Mouse (Mus musculus): ENCODE data around the gene Syne4. TPM values are rescaled to one million over a fixed set of nuclear protein-coding genes. Genes with fewer than 3 reads are reported as not detected.

Syne4 gene
- 0.78 TPM for polyA plus RNA-seq (2014; fragmentation: Illumina TruSeq; extraction: RNeasy Lipid Tissue Mini Kit (QIAGEN cat#74804); ENCODE audit: low read depth, low replicate concordance)

GRCm38 (mm10) chr7:30314721-30315155 is at the start of gene Syne4:
TSS of gene Syne4 (plus strand) at chr7:30314807.

DNA sequence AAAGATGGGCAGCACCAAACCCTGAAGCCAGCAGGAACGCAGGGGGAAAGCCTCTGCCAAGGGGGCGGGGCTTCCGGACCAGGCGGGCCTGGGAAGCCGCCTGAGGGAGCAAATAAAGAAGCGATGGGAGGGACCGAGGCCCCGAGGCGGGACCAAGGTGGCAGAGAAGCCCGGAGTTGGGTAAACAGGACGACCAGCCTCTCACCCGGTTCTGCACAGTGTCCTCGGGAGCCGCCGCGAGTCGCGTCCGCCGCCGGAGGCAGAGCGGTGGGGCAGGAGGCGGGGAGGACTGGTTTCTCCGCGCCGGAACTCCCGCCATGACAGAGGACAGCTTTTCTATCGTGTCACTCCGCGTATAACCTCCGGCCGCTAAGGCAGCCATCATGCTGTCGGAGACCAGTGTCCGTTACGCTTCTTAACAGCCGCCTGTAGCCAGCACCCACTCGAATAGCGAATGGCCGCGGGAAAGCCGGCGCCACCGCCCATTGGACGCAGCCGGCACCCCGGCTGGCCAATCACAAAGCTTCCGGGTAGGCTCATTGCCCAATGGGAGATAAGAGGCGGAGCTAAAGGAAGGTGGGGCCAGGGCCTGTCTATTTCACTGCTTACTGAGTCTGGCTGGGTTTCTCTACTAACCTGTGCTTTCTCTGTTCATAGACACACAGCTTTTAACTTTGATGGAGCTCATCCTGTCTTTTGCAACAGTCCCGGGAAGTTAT is 34.5 kb upstream of the Syne4 start, which contains the start of the genes Thap8 and Wdr62:
Gene Thap8, plus strand, starts transcription at position 144 of the 719 bp plus-strand sequence.
Gene Wdr62, minus strand, starts transcription at position 469 of the 719 bp plus-strand sequence.

DNA sequence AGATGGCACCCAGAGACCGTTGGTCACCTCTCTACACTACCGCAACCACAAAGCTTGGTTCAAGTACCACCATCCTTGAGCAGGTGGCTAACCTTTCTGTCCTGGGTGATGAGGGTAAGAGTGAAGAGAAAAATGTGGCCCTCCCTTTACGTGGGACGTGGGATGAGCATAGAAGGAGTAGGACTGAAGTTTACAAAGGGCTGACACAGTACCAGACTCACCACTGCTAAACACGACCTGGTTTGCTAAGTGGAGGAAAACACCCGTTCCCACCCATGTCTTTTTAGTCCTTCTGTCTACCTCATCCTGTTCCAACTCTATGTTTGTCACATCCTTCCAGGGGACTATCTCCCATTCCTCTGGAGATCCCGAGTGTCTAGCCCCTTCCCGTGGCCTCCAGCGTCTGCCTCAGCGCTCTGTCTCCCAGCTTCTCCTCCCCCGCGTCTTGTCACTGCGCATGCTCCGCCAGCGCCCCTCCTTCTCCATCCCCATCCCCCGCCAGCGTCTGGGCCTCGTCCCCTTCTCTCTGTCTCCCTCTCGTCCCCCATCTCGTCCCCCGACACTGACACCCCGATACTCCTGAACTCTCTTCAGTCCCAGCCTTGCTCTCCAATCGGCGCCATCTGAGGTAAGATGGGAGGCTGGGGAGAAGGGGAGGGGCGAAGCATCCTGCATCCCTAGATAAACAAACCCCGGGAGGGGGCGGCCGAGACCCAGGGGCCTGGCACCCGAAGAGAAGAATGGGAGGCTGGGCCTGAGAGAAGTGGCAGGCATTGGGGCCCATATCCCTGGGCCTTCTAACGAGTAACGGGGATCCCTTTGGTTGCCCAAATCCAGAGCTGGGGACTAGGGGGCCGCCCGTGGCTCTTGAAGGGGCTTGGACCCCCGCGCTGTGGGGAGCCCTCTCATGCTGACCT is 23.1 kb upstream of the Syne4 start, which contains the start of gene Clip3:
Gene Clip3, plus strand, starts transcription at position 514 of the 917 bp plus-strand sequence.

DNA sequence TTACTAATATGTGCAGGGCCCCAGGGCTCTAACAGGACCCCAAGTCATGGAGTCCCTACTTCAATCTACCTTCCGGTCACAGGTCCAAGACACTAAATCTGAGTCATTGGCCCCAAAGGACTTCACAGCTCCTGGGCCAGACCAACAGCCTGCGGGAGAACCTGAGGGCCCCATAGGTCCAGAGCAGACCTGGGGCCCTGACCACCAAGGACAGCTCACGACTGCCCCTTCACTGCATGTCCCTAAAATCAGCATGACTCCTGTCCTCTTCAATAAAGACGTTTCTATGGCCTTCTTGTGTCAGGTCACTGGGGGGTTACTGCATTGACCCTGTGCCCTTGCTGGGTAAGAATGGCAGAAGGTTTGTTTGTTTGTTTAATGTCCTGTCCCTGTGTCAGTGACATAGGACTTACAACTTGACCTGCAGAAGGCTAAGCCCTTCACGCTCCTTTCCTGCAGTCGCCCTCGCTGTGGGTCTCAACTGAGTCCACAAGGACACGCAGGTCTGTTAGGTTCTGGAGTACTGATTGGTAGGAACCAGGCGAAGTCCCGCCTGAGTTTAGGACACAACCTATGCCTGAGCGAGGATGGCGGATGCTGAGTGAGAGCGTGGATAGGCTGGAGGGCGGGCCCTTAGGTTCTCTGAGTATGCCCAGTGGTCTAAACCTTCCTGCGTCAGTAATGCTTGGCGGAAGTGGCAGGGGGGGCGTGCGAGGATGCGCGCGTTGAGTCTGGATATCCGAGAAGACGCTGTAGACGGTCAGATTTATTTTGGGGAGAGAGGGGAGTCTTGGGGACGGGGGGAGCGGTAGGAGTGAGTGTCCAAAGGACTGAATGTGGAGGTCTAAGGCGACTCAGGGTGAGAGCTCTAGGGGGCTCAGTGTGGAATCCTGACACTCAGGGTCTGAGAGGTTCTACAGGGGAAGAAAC is 6.3 kb upstream of the Syne4 start, which contains the start of gene Alkbh6:
Gene Alkbh6, plus strand, starts transcription at position 642 of the 930 bp plus-strand sequence.

DNA sequence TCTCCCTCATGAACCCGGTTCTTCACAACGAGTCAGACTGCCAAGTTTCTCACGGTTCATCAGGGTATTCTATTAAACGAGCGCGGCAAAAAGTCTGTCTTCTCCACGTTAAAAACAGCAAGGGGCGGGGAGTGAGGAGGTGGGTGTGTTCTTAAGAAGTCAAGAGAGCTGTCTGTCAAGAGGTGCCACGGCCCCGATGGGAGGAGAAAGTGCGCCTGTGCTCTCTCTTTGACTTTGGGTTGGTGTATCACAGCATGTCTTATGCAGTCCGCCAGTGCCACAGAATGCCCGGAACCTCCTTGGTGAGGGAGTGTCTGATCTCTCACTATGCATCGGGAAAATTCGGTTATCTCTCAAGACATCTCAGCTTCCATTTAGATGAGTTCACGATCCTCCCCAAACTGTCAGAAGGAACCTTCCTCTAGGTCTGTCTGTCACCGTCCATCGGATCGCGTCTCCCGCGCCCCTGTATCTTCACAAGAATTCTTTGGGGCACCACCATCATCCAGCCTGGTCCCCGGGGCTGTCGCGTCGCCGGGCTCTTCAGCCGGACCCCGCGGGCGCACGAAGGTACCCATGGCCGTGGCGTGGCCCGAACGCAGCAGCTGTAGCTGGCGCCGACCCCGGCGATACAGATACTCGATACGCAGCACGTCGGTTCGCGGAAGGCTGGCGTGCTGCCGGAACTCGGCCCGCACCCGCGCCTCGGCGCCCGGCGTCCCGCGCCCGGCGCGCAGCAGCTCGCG is 7.1 kb downstream of the Syne4 start, which contains the start of gene E130208F15Rik:
Gene E130208F15Rik, plus strand, starts transcription at position 202 of the 746 bp plus-strand sequence.

GRCm38 (mm10) chr7:30323795-30324194 is 9.2 kb downstream of the Syne4 start, which contains the start of gene Sdhaf1:
TSS of gene Sdhaf1 (minus strand) at chr7:30323895.

GRCm38 (mm10) chr7:30362652-30363343 is 48.2 kb downstream of the Syne4 start, which contains the start of gene Lrfn3:
TSS of gene Lrfn3 (minus strand) at chr7:30362772.

Other genes with a start within 250 kb of the Syne4 start
- gene Zfp82, start 241.9 kb upstream of the Syne4 start, polyA plus RNA-seq (2014; fragmentation: Illumina TruSeq; extraction: RNeasy Lipid Tissue Mini Kit (QIAGEN cat#74804); ENCODE audit: low read depth, low replicate concordance) = 2.5 TPM
- 0.41 TPM for gene Gm26920, start 224.4 kb upstream of the Syne4 start, polyA plus RNA-seq (2014; fragmentation: Illumina TruSeq; extraction: RNeasy Lipid Tissue Mini Kit (QIAGEN cat#74804); ENCODE audit: low read depth, low replicate concordance)
- 1.9 TPM for gene Zfp566, start 224.3 kb upstream of the Syne4 start, polyA plus RNA-seq (2014; fragmentation: Illumina TruSeq; extraction: RNeasy Lipid Tissue Mini Kit (QIAGEN cat#74804); ENCODE audit: low read depth, low replicate concordance)
- gene Zfp260, start 220.0 kb upstream of the Syne4 start, polyA plus RNA-seq (2014; fragmentation: Illumina TruSeq; extraction: RNeasy Lipid Tissue Mini Kit (QIAGEN cat#74804); ENCODE audit: low read depth, low replicate concordance) = 31.7 TPM
- gene Zfp382, start 192.9 kb upstream of the Syne4 start, polyA plus RNA-seq (2014; fragmentation: Illumina TruSeq; extraction: RNeasy Lipid Tissue Mini Kit (QIAGEN cat#74804); ENCODE audit: low read depth, low replicate concordance) = 11.5 TPM
- gene Zfp146, start 145.1 kb upstream of the Syne4 start, polyA plus RNA-seq (2014; fragmentation: Illumina TruSeq; extraction: RNeasy Lipid Tissue Mini Kit (QIAGEN cat#74804); ENCODE audit: low read depth, low replicate concordance) = 13.3 TPM
- gene Cox7a1, start 130.7 kb upstream of the Syne4 start, polyA plus RNA-seq (2014; fragmentation: Illumina TruSeq; extraction: RNeasy Lipid Tissue Mini Kit (QIAGEN cat#74804); ENCODE audit: low read depth, low replicate concordance) = 0.74 TPM
- gene Capns1, start 116.0 kb upstream of the Syne4 start, polyA plus RNA-seq (2014; fragmentation: Illumina TruSeq; extraction: RNeasy Lipid Tissue Mini Kit (QIAGEN cat#74804); ENCODE audit: low read depth, low replicate concordance) = 117 TPM
- gene Polr2i, start 82.9 kb upstream of the Syne4 start, polyA plus RNA-seq (2014; fragmentation: Illumina TruSeq; extraction: RNeasy Lipid Tissue Mini Kit (QIAGEN cat#74804); ENCODE audit: low read depth, low replicate concordance) = 3.9 TPM
- gene Tbcb, start 82.5 kb upstream of the Syne4 start, polyA plus RNA-seq (2014; fragmentation: Illumina TruSeq; extraction: RNeasy Lipid Tissue Mini Kit (QIAGEN cat#74804); ENCODE audit: low read depth, low replicate concordance) = 8.5 TPM
- gene Ovol3, start 79.1 kb upstream of the Syne4 start, polyA plus RNA-seq (2014; fragmentation: Illumina TruSeq; extraction: RNeasy Lipid Tissue Mini Kit (QIAGEN cat#74804); ENCODE audit: low read depth, low replicate concordance) = not detected
- gene Thap8, start 34.7 kb upstream of the Syne4 start, polyA plus RNA-seq (2014; fragmentation: Illumina TruSeq; extraction: RNeasy Lipid Tissue Mini Kit (QIAGEN cat#74804); ENCODE audit: low read depth, low replicate concordance) = 0.63 TPM
- 22.5 TPM for gene Wdr62, start 34.4 kb upstream of the Syne4 start, polyA plus RNA-seq (2014; fragmentation: Illumina TruSeq; extraction: RNeasy Lipid Tissue Mini Kit (QIAGEN cat#74804); ENCODE audit: low read depth, low replicate concordance)
- gene Clip3, start 23.1 kb upstream of the Syne4 start, polyA plus RNA-seq (2014; fragmentation: Illumina TruSeq; extraction: RNeasy Lipid Tissue Mini Kit (QIAGEN cat#74804); ENCODE audit: low read depth, low replicate concordance) = 9.1 TPM
- 1.8 TPM for gene Alkbh6, start 6.1 kb upstream of the Syne4 start, polyA plus RNA-seq (2014; fragmentation: Illumina TruSeq; extraction: RNeasy Lipid Tissue Mini Kit (QIAGEN cat#74804); ENCODE audit: low read depth, low replicate concordance)
- gene E130208F15Rik, start 6.9 kb downstream of the Syne4 start, polyA plus RNA-seq (2014; fragmentation: Illumina TruSeq; extraction: RNeasy Lipid Tissue Mini Kit (QIAGEN cat#74804); ENCODE audit: low read depth, low replicate concordance) = 0.57 TPM
- gene Sdhaf1, start 9.1 kb downstream of the Syne4 start, polyA plus RNA-seq (2014; fragmentation: Illumina TruSeq; extraction: RNeasy Lipid Tissue Mini Kit (QIAGEN cat#74804); ENCODE audit: low read depth, low replicate concordance) = 2.2 TPM
- gene Lrfn3, start 48.0 kb downstream of the Syne4 start, polyA plus RNA-seq (2014; fragmentation: Illumina TruSeq; extraction: RNeasy Lipid Tissue Mini Kit (QIAGEN cat#74804); ENCODE audit: low read depth, low replicate concordance) = not detected
- gene Tyrobp, start 99.0 kb downstream of the Syne4 start, polyA plus RNA-seq (2014; fragmentation: Illumina TruSeq; extraction: RNeasy Lipid Tissue Mini Kit (QIAGEN cat#74804); ENCODE audit: low read depth, low replicate concordance) = not detected
- gene Hcst, start 105.0 kb downstream of the Syne4 start, polyA plus RNA-seq (2014; fragmentation: Illumina TruSeq; extraction: RNeasy Lipid Tissue Mini Kit (QIAGEN cat#74804); ENCODE audit: low read depth, low replicate concordance) = not detected
- 0.10 TPM for gene Nfkbid, start 106.9 kb downstream of the Syne4 start, polyA plus RNA-seq (2014; fragmentation: Illumina TruSeq; extraction: RNeasy Lipid Tissue Mini Kit (QIAGEN cat#74804); ENCODE audit: low read depth, low replicate concordance)
- 1.3 TPM for gene Aplp1, start 130.7 kb downstream of the Syne4 start, polyA plus RNA-seq (2014; fragmentation: Illumina TruSeq; extraction: RNeasy Lipid Tissue Mini Kit (QIAGEN cat#74804); ENCODE audit: low read depth, low replicate concordance)
- not detected for gene Kirrel2, start 142.9 kb downstream of the Syne4 start, polyA plus RNA-seq (2014; fragmentation: Illumina TruSeq; extraction: RNeasy Lipid Tissue Mini Kit (QIAGEN cat#74804); ENCODE audit: low read depth, low replicate concordance)
- gene Nphs1, start 143.5 kb downstream of the Syne4 start, polyA plus RNA-seq (2014; fragmentation: Illumina TruSeq; extraction: RNeasy Lipid Tissue Mini Kit (QIAGEN cat#74804); ENCODE audit: low read depth, low replicate concordance) = 0.07 TPM
- not detected for gene Prodh2, start 178.8 kb downstream of the Syne4 start, polyA plus RNA-seq (2014; fragmentation: Illumina TruSeq; extraction: RNeasy Lipid Tissue Mini Kit (QIAGEN cat#74804); ENCODE audit: low read depth, low replicate concordance)
- gene Arhgap33, start 220.3 kb downstream of the Syne4 start, polyA plus RNA-seq (2014; fragmentation: Illumina TruSeq; extraction: RNeasy Lipid Tissue Mini Kit (QIAGEN cat#74804); ENCODE audit: low read depth, low replicate concordance) = 4.2 TPM
- 35.8 TPM for gene Hspb6, start 237.4 kb downstream of the Syne4 start, polyA plus RNA-seq (2014; fragmentation: Illumina TruSeq; extraction: RNeasy Lipid Tissue Mini Kit (QIAGEN cat#74804); ENCODE audit: low read depth, low replicate concordance)
- gene Proser3, start 237.5 kb downstream of the Syne4 start, polyA plus RNA-seq (2014; fragmentation: Illumina TruSeq; extraction: RNeasy Lipid Tissue Mini Kit (QIAGEN cat#74804); ENCODE audit: low read depth, low replicate concordance) = 5.3 TPM
- 9.7 TPM for gene Lin37, start 245.0 kb downstream of the Syne4 start, polyA plus RNA-seq (2014; fragmentation: Illumina TruSeq; extraction: RNeasy Lipid Tissue Mini Kit (QIAGEN cat#74804); ENCODE audit: low read depth, low replicate concordance)
- gene U2af1l4, start 248.5 kb downstream of the Syne4 start, polyA plus RNA-seq (2014; fragmentation: Illumina TruSeq; extraction: RNeasy Lipid Tissue Mini Kit (QIAGEN cat#74804); ENCODE audit: low read depth, low replicate concordance) = 13.3 TPM
- 0.97 TPM for gene Gm49396, start 248.5 kb downstream of the Syne4 start, polyA plus RNA-seq (2014; fragmentation: Illumina TruSeq; extraction: RNeasy Lipid Tissue Mini Kit (QIAGEN cat#74804); ENCODE audit: low read depth, low replicate concordance)
- gene Psenen, start 248.8 kb downstream of the Syne4 start, polyA plus RNA-seq (2014; fragmentation: Illumina TruSeq; extraction: RNeasy Lipid Tissue Mini Kit (QIAGEN cat#74804); ENCODE audit: low read depth, low replicate concordance) = 22.6 TPM

All from testis, adult 10 weeks (tissue).